Mouse (Mus musculus) spleen, adult 12 weeks (tissue): Measurements from ENCODE around the gene Otulin.

Source experiments
- DNase-seq: peaks from one replicate; pipeline ENCODE4 v3.0.0; 2022; ENCODE audit warnings: low spot score

The Otulin gene

DNA sequence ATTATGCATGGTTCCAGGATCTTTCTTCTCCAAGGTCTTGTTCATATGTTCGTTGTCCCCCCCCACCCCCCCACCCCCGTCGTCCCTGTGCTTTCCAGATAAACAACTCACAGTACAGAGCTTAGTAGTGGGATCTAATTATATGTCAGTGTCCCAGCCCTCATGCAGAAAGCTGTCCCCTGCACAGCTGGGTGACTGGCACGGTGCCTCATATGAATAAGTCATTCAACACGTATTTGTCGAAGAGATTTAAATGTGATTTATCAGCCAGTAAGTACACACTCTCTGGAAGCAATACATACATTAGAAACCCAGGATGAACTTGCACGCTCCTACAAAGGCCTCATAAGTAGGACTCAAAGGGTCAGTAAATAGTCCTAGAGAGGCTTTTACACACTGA, 80.6 kb downstream of the Otulin start:
- no peak for DNase-seq

DNA sequence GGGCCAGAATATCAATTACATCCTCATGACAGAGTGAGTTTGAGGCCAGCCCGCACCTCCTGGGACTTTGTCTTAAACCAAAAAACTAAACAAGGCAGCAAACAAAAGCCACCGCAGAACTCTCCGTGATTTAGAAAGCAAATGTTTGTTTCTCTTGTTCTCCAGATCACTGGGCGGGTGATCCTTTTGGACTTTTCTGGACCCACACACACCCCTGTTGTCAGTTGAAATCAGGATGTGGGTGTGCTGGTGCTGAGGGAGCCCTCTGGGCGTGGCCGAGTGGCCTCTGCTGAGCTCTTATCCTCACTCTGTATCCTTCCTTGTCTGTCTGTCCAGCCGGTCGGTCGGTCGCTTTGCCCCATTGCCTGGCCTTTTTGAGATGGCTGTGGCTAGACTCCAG, 81.4 kb downstream of the Otulin start:
- DNase-seq, result no peak

GRCm38 (mm10) chr15:27548110-27548509, 82.4 kb downstream of the Otulin start:
- no peak for DNase-seq

DNA sequence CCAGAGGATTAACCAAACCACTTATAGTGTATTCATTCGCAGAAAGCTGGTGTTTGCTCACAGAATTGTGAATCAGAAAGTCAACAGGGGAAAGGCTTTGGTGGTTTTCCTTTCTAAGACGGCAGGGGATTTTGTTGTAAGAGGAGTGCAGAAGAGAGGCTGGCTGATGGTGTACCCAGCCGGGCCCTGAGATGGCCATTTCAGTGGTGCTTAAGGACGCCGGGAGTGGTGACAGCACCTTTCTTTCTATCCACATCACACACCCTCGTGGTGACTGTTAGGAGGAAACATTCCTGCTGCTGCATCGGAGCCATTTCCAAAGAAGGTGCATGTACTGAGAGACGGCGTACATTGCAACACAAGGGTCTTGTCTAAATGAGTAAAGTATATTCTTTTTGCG, 85.3 kb downstream of the Otulin start:
- DNase-seq, result no peak

- DNase-seq, result no peak
Observed at GRCm38 (mm10) chr15:27539745-27540144, 90.7 kb downstream of the Otulin start.

GRCm38 (mm10) chr15:27537519-27538223, 92.8 kb downstream of the Otulin start:
- no peak for DNase-seq

DNA sequence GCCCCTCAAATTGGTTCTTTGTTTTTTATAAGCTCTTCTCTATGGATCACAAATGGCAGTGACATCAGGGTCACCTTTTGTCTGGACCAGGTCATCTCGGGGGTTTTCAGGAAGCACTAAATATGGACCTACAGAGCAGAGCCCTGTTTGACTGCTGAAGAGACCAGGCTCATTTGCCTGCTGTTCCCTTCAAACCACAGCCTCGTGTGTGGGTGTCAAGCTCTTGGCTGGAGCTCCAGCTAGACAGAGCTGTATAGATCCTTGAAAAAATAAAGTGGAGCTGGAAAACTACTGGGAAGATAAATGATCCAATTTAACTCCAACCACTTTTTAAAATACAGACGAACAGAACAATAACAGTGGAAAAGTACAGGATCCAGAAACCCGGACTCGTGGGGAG, 93.7 kb downstream of the Otulin start:
- DNase-seq, result no peak

GRCm38 (mm10) chr15:27536186-27536585, 94.3 kb downstream of the Otulin start:
- no peak for DNase-seq

- DNase-seq, result no peak
Observed at GRCm38 (mm10) chr15:27535681-27536080, 94.8 kb downstream of the Otulin start.

- DNase-seq, result no peak
Observed at GRCm38 (mm10) chr15:27533036-27533435, 97.5 kb downstream of the Otulin start.

DNA sequence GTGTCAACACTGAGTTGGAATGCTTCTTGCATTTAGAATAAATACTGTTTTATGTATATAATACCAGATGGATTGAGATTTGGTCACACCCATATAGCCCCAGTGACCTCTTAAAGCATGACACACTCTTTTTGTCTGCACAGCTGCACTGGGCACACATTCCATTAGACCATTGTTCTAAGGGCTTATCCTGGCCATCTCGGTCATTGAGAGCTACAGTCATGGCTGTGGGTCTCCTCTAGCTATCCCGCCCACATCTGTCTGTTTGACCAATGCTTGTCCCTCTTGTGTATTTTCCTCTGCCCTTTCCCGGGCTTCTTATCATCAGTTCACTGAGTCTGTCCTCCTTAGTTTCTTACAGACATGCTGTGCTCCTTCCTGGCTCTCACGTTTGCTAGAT, 100.5 kb downstream of the Otulin start:
- no peak for DNase-seq

DNA sequence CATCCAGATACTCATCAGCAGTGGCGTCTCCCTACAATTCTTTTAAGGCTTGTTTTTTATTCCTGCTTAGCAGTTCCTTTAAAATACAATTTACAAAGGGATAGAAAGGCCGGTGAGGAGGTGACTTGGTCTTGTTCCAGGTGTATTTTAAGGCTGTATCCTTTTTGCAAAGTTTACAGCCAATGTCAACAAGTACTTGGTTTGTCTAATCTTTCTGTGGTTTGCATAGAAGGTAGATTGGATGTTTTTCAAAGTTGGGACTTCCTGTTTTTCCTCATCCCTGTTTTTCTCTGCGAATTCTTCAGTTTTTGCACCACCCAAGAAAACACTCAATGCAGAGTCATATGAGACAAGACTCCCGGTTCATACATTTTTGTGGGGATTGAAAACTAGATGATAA, 101.6 kb downstream of the Otulin start:
- DNase-seq, result no peak

DNA sequence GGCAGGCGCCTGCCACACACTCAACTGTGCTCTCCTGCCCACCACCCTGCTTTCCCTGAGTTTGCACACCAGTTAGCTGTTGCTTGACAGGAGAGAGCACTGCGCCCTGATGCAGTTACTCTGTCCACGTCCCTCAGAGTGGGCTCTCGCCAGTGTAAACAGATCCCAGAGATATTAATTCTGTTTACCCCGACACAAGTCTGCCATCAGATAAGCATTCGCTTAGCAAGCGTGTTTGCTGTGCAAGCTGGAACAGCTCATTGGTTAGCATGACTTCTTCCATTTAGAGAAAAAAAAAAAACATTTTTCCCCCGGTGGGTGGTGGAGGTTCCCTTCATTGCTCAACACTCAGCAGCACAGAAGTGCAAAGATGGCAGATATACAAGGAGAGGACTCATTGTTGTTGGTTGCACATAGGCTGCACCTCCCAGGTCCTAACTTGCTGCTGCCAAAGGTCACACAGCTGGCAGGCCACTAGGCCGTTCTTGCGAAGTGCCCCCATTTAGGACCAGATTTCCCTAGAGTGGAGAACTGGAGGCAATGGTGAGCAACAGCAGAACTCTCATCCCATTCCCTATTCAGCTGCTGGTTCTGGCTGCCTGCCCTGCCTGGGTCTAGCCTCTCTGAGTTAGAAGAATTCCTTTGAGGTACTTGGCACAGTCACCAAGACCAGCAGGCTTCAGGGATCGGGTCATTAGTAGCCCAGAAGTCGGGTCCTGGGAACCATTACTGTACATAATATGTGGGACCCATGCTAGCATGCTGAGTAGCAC, 105.1 kb downstream of the Otulin start:
- DNase-seq, result no peak

DNA sequence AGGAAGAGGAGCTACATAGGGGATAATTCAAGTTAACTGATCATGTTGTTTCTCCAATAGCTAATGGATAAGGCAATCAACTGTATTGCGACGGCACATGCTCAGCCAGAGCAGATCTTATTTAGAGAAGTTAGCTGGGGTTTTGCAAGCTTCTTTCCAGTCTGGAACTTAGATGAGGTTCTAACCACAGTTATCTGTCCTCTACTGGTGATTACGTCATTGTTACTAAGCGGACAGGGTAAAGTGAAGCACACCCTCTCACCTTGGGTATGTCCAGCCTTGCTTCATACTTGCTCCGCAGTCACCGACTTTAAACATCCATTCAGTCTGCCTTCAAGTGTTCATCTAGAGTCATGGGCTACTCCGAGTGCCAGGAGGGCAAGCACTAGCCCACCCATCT, 110.6 kb downstream of the Otulin start:
- DNase-seq, result no peak

- DNase-seq, result no peak
Observed at GRCm38 (mm10) chr15:27518026-27518425, 112.5 kb downstream of the Otulin start.

- no peak for DNase-seq
Observed at GRCm38 (mm10) chr15:27516927-27517326, 113.6 kb downstream of the Otulin start.

- no peak for DNase-seq
Observed at GRCm38 (mm10) chr15:27508982-27509381, 121.5 kb downstream of the Otulin start.

- DNase-seq, result no peak
Observed at GRCm38 (mm10) chr15:27508169-27508568, 122.3 kb downstream of the Otulin start.

DNA sequence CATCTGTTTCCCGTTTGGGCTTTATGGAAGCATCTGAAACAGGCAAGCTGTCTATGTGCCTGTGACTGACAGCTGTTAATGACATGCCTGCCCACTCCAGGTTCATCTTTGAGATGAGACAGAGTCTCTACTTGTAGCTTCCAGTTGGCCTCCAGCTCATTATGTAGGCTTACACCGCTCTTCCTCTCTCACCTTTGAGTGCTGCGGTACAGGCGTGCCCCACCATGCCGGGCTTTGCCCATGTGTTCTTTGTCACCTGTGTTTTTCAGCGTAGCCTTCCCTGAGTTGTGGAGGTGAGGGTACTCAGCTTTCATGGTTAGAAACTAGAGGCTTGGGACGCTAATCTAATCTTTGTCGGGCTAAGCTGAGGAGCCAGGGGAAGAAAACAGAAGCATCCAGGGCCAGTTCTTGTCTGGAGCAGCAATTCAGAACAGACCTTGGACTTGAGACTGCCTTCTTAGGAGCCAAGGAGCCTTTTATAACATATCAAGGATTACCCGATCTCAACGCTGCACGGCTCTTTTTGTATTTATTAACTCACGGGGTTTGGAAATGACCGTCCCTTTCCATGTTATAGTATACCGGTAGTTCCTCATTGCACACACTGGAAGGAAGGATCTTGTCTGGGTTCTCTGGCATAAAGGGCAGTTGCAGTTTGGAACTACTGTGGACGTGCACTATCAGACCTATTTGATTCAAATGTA, 123.4 kb downstream of the Otulin start:
- no peak for DNase-seq

DNA sequence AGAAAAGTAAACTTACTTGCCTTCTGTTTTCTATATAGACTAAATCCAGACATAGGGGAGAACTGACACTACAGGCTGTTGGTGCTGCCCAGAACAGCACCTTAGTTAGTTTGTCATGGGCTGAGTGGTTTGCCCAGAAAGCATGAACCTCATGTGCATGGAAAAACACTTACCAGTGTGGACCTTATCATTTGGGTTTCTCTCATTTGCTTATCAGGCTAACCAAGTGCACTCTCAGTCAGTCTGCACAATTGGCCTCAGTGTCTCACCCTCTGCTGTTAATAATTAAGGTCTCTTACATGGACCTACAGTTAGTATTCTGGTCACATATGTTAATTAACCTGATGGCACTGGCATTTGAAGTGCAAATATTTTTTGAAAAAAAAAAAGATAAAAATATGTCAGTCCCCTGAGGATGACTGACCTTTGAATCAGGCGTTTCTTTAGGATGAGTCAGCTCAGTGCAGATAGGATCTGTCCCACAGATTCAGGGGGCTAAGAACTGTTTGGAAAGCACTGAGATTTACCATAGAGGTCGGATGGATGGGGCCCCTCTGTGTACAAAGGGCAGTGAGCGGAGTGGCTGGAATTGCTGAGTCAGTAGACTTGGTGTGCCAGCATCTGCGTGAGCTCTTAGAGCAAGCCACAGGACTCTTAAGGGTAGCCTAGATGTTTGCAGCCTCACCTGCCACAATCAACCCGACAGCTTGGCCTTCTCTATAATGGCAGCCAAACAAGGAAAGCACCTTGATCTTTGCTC, 124.2 kb downstream of the Otulin start:
- DNase-seq, result no peak

DNA sequence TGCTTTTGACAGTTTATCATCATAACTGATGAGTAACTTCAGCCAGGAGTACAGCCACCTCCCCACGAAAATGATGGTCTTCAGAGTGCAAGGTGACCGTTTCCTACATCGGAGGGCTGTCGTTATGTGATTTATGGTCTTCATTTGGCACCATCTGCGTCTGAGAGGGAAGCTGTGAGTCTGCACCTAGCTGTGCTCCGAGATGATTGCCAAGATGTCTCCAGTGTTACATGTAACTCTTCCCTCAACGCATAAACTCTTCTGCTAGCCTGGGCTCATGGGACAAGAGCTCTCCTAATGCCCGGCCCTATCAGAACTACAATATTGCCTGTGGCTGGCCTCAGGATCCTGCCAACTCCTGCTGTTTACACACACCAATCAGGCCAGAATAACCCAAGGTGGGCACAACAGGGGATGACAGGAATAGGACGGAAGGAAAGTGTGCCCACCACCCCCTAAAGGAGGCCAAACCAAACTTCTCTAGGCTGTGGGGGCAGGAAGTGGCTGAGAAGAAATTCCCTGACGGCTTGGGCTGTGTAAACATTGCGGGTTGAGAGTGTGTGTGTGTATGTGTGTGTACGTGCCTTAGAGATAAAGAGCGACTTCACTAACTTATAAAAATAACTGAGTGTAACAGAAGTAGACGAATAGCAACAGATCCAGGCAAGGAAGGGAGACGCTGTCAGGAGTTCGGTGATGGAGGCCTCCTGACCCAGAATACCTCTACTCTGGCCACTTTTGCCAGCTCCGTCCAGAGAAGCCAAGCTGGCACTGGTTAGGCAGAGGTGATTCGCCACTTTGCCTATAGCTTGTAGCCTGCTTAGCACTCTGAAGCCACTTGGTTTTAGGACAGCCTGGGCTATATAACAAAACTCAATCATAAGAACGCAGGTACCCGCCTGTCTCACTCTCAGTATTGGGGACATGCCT, 126.4 kb downstream of the Otulin start:
- DNase-seq, result no peak
